Mouse (Mus musculus): ENCODE data around the gene 2810004N23Rik.
A peak's percentile ranks its signal among the peaks of the same experiment; 100 is the strongest.

2810004N23Rik gene

DNA sequence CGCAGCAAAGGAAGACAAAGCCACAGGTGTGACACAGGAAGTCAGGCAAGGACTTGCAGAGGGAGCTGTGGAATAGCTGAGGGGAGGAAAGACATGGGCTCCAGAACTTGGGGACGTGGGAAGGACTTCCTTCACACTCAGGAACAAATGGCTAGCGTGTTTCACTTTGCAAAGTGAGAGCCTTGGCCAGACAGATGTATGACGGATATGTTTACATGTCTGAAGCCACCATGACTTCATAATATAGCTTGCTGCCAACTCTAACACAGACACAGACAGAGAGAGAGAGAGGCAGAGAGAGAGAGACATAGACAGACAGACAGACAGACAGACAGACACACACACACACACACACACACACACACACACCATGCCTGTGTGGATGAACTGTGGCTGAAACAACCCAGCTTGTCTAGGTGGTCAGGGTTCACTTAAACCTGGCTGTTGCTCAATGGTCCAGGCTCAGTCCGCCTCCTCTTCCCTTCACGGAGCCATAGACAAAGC, 43.3 kb downstream of the 2810004N23Rik start:
- DNase-seq, result no peak

DNA sequence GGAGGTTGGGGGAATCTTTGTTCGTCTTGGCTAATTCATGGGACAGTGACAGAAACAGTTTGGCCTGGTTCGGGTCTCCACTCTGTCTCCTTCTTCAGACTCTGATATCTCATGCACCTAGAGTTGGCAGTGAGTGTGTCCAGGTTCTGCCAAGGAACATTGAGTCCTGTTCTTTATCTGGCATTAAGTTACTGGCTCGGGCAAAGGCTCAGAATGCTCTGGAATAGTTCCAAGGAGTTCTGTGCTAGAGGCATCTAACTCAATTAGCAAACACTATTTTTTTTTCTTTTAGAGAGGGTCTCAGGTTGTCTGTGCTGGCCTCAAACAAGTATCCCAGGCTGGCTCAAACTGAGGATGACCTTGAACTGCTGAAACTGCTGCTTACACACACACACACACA, 45.6 kb downstream of the 2810004N23Rik start:
- no peak for DNase-seq

DNA sequence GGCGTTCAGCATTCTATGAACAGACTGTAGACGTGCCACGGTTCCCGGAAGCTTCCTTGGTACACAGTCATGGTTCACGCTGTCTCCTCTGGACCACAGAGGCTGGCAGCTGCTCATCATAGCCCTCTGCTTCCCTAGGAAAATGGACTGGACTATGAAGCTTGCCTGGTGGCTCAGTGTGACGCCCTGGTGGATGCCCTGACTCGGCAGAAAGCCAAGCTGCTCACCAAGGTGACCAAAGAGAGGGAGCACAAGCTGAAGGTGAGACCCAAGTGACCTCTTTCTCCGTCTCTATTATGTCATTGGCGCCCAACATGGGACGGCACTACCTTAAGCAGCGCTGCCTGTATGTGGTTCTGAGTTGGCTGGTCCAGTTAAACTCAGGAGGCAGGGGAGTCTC, 46.1 kb downstream of the 2810004N23Rik start:
- DNase-seq, result no peak

GRCm38 (mm10) chr8:124815870-124816269, 47.0 kb downstream of the 2810004N23Rik start:
- DNase-seq, result peak; percentile 52 to 64

GRCm38 (mm10) chr8:124813326-124813725, 49.6 kb downstream of the 2810004N23Rik start:
- no peak for DNase-seq

DNA sequence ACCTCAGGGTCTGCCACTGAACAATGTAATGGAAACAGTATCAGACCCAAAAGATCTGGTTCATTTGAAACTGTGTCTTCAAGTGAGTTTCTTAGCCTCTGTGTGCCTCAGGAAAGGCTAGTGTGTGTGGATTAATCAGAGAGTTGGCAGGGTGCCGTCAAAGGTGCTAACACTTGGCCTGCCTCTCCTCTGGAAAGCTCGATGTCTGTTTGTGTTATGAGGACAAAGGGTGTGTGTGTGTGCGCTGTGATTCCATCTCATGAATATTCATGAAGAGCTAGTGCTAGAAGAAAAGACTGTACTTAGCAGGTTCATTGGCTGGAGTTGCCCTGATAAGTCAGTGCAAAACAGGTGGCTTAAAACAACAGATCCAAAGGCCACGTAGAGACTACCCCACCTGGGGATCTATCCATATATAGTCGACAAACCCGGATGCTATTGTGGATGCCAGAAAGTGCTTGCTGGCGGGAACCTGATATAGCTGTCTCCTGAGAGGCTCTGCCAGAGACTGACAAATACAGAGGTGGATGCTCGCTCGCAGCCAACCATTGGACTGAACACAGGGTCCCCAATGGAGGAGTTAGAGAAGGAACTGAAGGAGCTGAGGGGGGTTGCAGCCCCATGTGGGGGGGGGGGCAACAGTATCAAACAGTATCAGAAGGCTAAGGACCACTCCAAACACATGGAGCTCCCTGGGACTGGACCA, 52.1 kb downstream of the 2810004N23Rik start:
- DNase-seq, result peak; percentile 36 to 48

GRCm38 (mm10) chr8:124810056-124810610, 52.8 kb downstream of the 2810004N23Rik start:
- peak; percentile 30 to 33 for DNase-seq

DNA sequence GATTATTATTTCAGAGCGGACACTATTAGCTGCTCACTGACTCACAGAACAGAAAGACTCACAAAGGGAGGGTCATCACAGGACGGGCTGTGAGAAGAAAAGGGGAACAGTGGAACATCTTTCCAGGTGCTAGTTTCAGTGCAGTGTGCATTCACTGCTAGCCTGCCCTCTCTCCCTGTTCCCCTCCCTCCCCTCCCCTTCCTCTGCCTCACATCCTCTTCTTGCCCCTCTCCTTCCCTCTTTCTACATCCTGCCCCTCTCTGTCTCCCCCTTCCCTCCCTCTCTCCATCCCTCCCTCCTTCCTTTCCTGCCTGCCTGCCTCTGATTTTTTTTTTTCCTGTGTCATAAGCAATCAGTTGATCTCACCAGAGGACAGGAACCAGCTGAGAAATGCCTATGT, 53.5 kb downstream of the 2810004N23Rik start:
- no peak for DNase-seq

GRCm38 (mm10) chr8:124805990-124806389, 56.9 kb downstream of the 2810004N23Rik start:
- DNase-seq, result no peak

GRCm38 (mm10) chr8:124803824-124804702, 58.9 kb downstream of the 2810004N23Rik start:
- DNase-seq, result no peak

- no peak for DNase-seq
These were observed 62.4 kb downstream of the 2810004N23Rik start for GRCm38 (mm10) chr8:124800542-124800941.

DNA sequence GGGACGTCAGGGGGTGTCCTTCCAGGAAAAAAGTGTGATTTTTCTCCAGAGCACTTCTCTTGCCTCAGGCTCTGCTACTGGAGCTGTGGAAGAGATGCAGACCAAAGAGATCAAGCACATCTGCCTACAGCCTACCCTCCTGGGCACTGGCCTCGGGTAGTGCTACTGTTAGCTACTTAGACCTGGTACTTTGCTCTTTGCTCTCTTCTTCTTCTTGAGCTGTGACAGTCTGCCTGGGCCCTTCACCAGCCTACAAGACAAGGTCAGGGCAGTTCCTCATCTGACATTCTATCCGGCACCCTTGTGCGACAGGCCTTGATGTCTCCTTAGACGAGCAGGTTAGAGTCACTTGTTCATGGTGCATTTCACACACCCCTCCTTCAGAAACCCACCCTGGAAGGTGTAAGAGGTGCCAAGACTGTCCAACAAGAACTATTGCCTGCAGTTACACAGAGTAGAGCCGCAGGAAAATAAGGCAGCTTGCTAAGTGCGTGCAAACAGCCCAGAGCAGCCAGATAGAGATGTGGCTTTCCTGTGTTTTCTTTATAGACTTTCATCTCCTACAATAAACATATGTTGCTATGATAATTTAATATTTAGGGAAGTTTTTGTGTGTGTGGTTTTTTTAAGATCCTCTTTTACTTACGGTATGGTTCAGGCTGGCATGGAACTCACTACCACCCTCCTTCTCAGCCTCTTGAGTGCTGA, 67.0 kb downstream of the 2810004N23Rik start:
- no peak for DNase-seq

GRCm38 (mm10) chr8:124794486-124794780, 68.5 kb downstream of the 2810004N23Rik start:
- DNase-seq, result peak; percentile 91

DNA sequence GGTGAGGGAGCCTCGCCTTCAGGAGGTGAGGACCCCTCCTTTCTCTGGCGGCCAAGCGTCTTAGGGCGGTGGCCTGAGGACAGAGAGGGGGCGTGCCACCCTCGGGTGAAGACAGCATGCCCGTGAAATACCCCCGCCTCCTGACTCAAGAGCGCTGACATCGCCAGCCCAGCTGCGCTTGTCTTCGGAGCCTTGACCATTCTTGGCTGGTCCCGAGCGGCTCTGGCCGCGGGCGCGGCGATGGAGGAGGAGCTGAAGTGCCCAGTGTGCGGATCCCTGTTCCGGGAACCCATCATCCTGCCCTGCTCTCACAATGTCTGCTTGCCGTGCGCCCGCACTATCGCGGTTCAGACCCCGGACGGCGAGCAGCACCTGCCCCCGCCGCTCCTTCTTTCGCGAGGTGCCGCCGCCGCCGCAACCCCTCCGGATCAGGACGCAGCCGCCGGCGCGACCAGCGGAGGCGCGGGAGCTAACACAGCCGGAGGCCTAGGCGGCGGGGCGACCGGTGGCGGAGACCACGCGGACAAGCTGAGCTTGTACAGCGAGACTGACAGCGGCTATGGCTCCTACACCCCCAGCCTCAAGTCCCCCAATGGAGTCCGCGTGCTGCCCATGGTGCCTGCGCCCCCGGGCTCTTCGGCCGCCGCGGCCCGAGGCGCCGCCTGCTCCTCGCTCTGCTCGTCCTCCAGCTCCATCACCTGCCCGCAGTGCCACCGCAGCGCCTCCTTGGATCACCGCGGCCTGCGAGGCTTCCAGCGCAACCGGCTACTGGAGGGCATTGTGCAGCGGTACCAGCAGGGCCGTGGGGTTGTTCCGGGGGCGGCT, 69.0 kb downstream of the 2810004N23Rik start:
- peak; percentile 52 to 72 for DNase-seq

- DNase-seq, result peak; percentile 82 to 84
These were observed 69.7 kb downstream of the 2810004N23Rik start for GRCm38 (mm10) chr8:124793172-124793651.

DNA sequence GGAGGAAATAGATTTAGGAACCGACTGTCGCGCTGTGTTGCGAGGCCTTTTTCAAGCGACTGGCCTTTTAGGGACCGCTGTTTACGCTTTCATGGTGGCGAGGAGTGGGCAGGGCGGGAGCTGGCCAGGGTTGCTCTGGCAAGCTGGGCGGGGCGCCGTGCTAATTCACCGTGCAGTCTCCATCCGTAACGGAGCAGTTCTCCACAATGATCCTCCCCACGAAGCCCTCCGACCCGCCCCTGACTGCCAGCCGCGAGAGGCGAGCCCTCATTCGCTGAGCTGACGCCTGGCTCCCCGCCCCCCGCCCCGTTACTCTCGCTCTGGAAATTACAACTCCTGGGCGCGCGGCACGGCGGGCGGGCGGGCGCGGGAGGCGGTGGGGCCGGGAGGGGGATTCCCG, 70.2 kb downstream of the 2810004N23Rik start, which contains the start of gene Trim67:
Gene Trim67 (plus strand): TSS at position 385 of the 400 bp plus-strand sequence.
- DNase-seq, result peak; percentile 83 to 93

DNA sequence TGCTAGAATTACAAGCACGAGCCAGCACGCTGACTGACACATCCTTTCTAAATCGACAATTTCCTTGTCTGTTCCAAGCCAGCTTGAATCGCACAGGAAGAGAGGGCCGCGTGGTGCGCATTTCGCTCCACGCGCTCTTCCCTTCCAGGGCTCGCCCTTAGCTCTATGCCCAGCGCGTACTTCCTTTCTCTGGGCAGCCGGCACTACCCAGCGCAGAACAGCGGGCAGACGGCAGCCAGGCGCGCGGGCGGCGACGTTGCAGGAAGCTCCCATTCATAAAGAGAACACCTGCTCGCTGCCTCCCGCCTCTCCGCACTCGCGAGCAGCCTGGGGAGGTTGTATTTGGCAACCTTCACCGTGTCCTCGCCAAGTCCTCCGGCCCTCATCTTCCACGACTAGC, 70.7 kb downstream of the 2810004N23Rik start:
- peak; percentile 69 to 75 for DNase-seq

- DNase-seq, result peak; percentile 26 to 38
These were observed 71.2 kb downstream of the 2810004N23Rik start for GRCm38 (mm10) chr8:124791751-124792150.

DNA sequence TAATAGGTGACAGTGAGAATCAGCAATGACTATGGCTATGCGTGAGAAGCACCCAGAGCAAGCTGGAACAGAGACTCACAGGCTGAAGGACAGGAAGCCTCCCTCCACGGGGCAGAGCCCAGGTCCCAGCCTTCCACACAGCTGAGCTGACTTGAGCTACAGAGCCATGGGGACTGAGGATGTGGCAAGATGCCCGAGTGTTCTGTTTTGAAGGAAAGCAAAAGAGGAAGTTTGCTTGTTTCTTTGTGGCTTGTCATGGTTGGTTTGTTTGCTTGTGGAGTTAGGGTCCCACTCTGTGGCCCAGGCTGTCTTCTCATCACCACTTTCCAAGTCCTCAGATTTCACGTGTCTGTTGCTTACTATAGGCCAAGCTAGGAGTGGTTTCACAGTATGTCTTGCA, 72.2 kb downstream of the 2810004N23Rik start:
- DNase-seq, result no peak

Data from cerebellum, adult 18-20 months (tissue).